Mouse (Mus musculus): ENCODE data around the gene Ptcd2. TPM values are rescaled to one million over a fixed set of nuclear protein-coding genes. Genes with fewer than 3 reads are reported as not detected.

Ptcd2 gene
- total RNA-seq, 2 experiments from 2014 or later = 22.8 to 25.0 TPM

DNA sequence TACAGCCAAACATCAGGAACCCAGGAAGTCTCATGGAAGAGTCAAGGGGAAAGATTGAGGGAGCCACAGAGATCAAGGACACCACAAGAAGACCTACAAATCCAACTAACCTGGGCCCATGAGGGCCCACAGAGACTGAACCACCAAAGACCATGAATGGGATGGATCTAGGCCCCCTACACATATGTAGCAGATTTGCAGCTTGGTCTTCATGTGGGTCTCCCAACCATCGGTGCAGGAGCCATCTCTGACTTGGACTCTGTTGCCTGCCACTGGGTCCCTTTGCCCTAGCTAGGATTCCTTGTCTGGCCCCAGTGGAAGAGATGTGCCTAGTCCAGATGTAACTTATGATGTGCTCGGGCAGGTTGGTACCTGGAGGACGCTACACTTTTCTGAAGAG is 72.5 kb downstream of the Ptcd2 start:
- no peak for DNase-seq
- intact Hi-C loops (cut with DNase I; ENCODE audit: low total_unique reads) = no loop called here

Other genes with a start within 250 kb of the Ptcd2 start
- 1 to 10 TPM; 6.0 to 7.4 TPM for gene Zfp366, start 159.9 kb downstream of the Ptcd2 start, total RNA-seq (2021)
- 10 to 100 TPM; 26.4 to 29.3 TPM for gene Mrps27, start 81 bp upstream of the Ptcd2 start, total RNA-seq (2021)
- 10 to 100 TPM; 17.3 to 23.4 TPM for gene Map1b, start 171.8 kb upstream of the Ptcd2 start, total RNA-seq (2021)